Mouse (Mus musculus) stomach, postnatal 0 days (tissue): ENCODE data around the gene Fam171b.

Experiments
- CTCF ChIP-seq: IDR thresholded peaks from 2 replicates; pipeline ENCODE4 v1.5.1; 2016; ENCODE audit warnings: antibody characterized with exemption, low read depth, mild to moderate bottlenecking, moderate library complexity
- EP300 ChIP-seq: optimal IDR thresholded peaks from 2 replicates; pipeline ENCODE3; 2016; ENCODE audit warnings: antibody characterized with exemption

GRCm38 (mm10) chr2:83816147-83816546 lies 3.7 kb downstream of the Fam171b start:
- TF ChIP-seq CTCF (no peak), EP300 (no peak)
